Mouse (Mus musculus) midbrain, postnatal 0 days (tissue): ENCODE results near the gene Slc4a4. TPM values are rescaled to one million over a fixed set of nuclear protein-coding genes. Genes with fewer than 3 reads are reported as not detected.

Experiments used
- ATAC-seq: fragments of 200-750 bp; cut with Nextera tagmentation; 2 replicates; pipeline ENCODE4 v1.8.0; 2017; ENCODE audit warnings: moderate number of reproducible peaks, mild to moderate bottlenecking, moderate TSS enrichment, moderate library complexity; ENCODE audit not compliant: low FRiP score
- DNase-seq: peaks from one replicate; pipeline ENCODE4 v3.0.0-alpha.2; 2015; ENCODE audit warnings: low spot score
- H3K27ac ChIP-seq: fragments of 300-500 bp; sonication (generic); 2 replicates; pipeline ENCODE4 v1.5.1; 2014; ENCODE audit warnings: low read depth, mild to moderate bottlenecking, low read length, mixed read lengths
- H3K27me3 ChIP-seq: fragments of 300-500 bp; sonication (generic); 2 replicates; pipeline ENCODE4 v1.6.1; 2014; ENCODE audit warnings: low read length, control low read depth, mixed read lengths; ENCODE audit not compliant: insufficient read depth
- H3K36me3 ChIP-seq: fragments of 300-500 bp; sonication (generic); 2 replicates; pipeline ENCODE4 v1.6.1; 2014; ENCODE audit warnings: low read length, control low read depth, mixed read lengths; ENCODE audit not compliant: insufficient read depth
- H3K4me1 ChIP-seq: fragments of 300-500 bp; sonication (generic); 2 replicates; pipeline ENCODE4 v1.6.1; 2014; ENCODE audit warnings: mild to moderate bottlenecking, control low read depth, antibody characterized with exemption, low read length, mixed read lengths; ENCODE audit not compliant: insufficient read depth
- H3K4me2 ChIP-seq: fragments of 300-500 bp; sonication (generic); 2 replicates; pipeline ENCODE4 v1.6.1; 2014; ENCODE audit warnings: low read depth, mild to moderate bottlenecking, low read length, mixed read lengths; ENCODE audit not compliant: poor library complexity, severe bottlenecking
- H3K4me3 ChIP-seq: fragments of 300-500 bp; sonication (generic); 2 replicates; pipeline ENCODE4 v1.5.1; 2014; ENCODE audit warnings: low read depth, mild to moderate bottlenecking, low read length, moderate library complexity
- H3K9ac ChIP-seq: fragments of 300-500 bp; sonication (generic); replicated peaks from 2 replicates; pipeline ENCODE4 v1.6.1; 2014; ENCODE audit warnings: mild to moderate bottlenecking, low read length, moderate library complexity, mixed read lengths; ENCODE audit not compliant: poor library complexity, severe bottlenecking
- H3K9me3 ChIP-seq: fragments of 300-500 bp; sonication (generic); 2 replicates; pipeline ENCODE4 v1.6.1; 2016; ENCODE audit warnings: low read length, control low read depth
- CTCF ChIP-seq: IDR thresholded peaks from 2 replicates; pipeline ENCODE4 v1.5.1; 2016; ENCODE audit warnings: antibody characterized with exemption, mild to moderate bottlenecking
- WGBS: fragments of 180-500 bp; shearing (Covaris S2); extraction: QIAGEN DNeasy Blood & Tissue Kit; methylation state at CpG from one replicate; pipeline ENCODE4 v1.1.7; 2014; 5-methylcytosine and 5-hydroxymethylcytosine counted together
- polyA plus RNA-seq: library from polyadenylated mRNA; unstranded; fragments of >200 nt; fragmentation: Nextera tagmentation; extraction: Ambion mirVana; gene quantifications from 2 replicates; pipeline ENCODE4 v1.2.1, GENCODE M21; 2015
- total RNA-seq: library from RNA; depleted of rRNA; stranded (reverse); fragments of >200 nt; gene quantifications from 2 replicates; pipeline ENCODE4 v1.2.3, GENCODE M21; 2014; rRNA removed

The Slc4a4 gene
- total RNA-seq, result 57.3 and 61.6 TPM in 2 replicates
- 16.7 and 17.4 TPM in 2 replicates for polyA plus RNA-seq

- peaks cover 10% of the 10 kb centered on the region; the same call in 1 of the 2 replicates for H3K27me3 ChIP-seq
- WGBS, result under 1% methylated on average over 64 of the region's 119 CpGs
- no peak for TF ChIP-seq CTCF
- H3K4me1 ChIP-seq, result no peaks in the 10 kb centered on the region
- H3K4me3 ChIP-seq, result peak within 1 kb of the TSS; percentile 84
- peak within 1 kb of the TSS; percentile 68 for H3K9ac ChIP-seq
- ATAC-seq (peak; percentile 79), DNase-seq (peak; percentile 64)
- H3K4me2 ChIP-seq, result peak within 1 kb of the TSS; percentile 98
- no peak within 1 kb of the TSS for H3K27ac ChIP-seq
- no peaks in the 10 kb centered on the region for H3K36me3 ChIP-seq
- H3K9me3 ChIP-seq, result no peaks in the 10 kb centered on the region
Measured at GRCm38 (mm10) chr5:88886668-88887555, at the start of gene Slc4a4. Gene Slc4a4, plus strand, starts transcription at chr5:88886818.

- Histone ChIP-seq H3K27ac (no peak overlapping the region), H3K9ac (no peak overlapping the region), H3K4me1 (no peaks in the 10 kb centered on the region), H3K4me2 (no peak overlapping the region), H3K27me3 (no peaks in the 10 kb centered on the region), H3K4me3 (no peak overlapping the region), H3K9me3 (no peaks in the 10 kb centered on the region), H3K36me3 (no peaks in the 10 kb centered on the region)
- 74% methylated on average over 5 of the region's 5 CpGs for WGBS
- TF ChIP-seq CTCF, result no peak
- DNase-seq (no peak), ATAC-seq (no peak)
Measured at GRCm38 (mm10) chr5:88840080-88840798, 46.4 kb upstream of the Slc4a4 start.

DNA sequence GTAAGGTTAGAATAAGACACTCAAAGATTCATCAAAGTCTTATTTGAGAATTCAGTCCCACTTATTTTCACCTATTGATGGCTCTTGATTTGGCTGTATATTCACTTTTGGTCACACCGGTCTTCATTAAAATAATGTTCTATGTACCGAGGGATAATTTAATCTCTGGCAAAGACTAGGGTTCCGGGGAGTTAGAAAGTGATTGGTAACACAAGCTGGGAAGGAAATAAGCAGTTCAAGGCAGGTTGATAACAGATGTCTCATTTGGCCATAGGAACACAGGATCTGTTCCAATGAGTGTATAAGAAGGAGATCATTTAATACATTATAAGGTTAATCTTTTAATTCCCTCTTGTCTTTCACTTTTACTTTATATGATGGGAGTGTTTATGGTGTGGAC is 29.3 kb upstream of the Slc4a4 start:
- no peak overlapping the region for H3K9ac ChIP-seq
- no peaks in the 10 kb centered on the region for H3K4me1 ChIP-seq
- H3K4me3 ChIP-seq, result no peak overlapping the region
- H3K27ac ChIP-seq, result no peak overlapping the region
- no peak for ATAC-seq
- no peak for DNase-seq
- H3K36me3 ChIP-seq, result no peaks in the 10 kb centered on the region
- 92% methylated on average over 3 of the region's 3 CpGs for WGBS
- H3K4me2 ChIP-seq, result no peak overlapping the region
- H3K27me3 ChIP-seq, result no peaks in the 10 kb centered on the region
- TF ChIP-seq CTCF, result no peak
- no peaks in the 10 kb centered on the region for H3K9me3 ChIP-seq

GRCm38 (mm10) chr5:88857801-88858200 is 28.8 kb upstream of the Slc4a4 start:
- Histone ChIP-seq H3K4me1 (no peaks in the 10 kb centered on the region), H3K9me3 (no peaks in the 10 kb centered on the region), H3K36me3 (no peaks in the 10 kb centered on the region), H3K27me3 (no peaks in the 10 kb centered on the region), H3K4me2 (no peak overlapping the region), H3K9ac (no peak overlapping the region), H3K4me3 (no peak overlapping the region), H3K27ac (no peak overlapping the region)
- DNase-seq (no peak), ATAC-seq (no peak)
- WGBS, result 88% methylated on average over 4 of the region's 4 CpGs
- TF ChIP-seq CTCF, result no peak

GRCm38 (mm10) chr5:88858226-88858625 is 28.4 kb upstream of the Slc4a4 start:
- ATAC-seq, result no peak

DNA sequence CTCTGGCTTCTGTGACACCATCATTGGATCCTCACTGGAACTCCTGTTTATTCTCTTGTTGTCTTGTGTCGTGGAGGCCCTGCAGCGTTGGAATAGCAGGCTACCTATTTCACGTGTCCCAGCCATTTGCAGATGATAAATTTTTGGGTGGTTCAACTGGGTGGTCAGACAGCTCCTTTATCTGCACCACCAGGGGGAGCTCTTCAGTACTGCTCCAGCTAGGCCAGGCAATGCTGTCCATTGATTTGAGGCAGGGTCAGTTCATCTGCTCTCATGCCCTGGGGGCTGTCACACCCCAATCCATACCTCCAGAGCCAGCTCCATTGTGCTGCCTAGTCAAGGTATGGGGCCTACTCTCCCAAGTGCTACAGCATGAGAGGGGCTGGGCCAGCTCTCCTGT is 24.5 kb upstream of the Slc4a4 start:
- DNase-seq (no peak), ATAC-seq (no peak)
- peak; percentile 39 for TF ChIP-seq CTCF
- H3K4me3 ChIP-seq, result no peak overlapping the region
- no peak overlapping the region for H3K9ac ChIP-seq
- no peaks in the 10 kb centered on the region for H3K4me1 ChIP-seq
- H3K27ac ChIP-seq, result no peak overlapping the region
- H3K27me3 ChIP-seq, result no peaks in the 10 kb centered on the region
- no peak overlapping the region for H3K4me2 ChIP-seq
- H3K36me3 ChIP-seq, result no peaks in the 10 kb centered on the region
- H3K9me3 ChIP-seq, result no peaks in the 10 kb centered on the region
- WGBS, result 68% methylated on average over 3 of the region's 3 CpGs

More at GRCm38 (mm10) chr5:88858226-88858625, 28.4 kb upstream of the Slc4a4 start:
- WGBS, result 72% methylated on average over 4 of the region's 4 CpGs
- no peak for DNase-seq
- Histone ChIP-seq H3K27me3 (no peaks in the 10 kb centered on the region), H3K36me3 (no peaks in the 10 kb centered on the region), H3K9ac (no peak overlapping the region), H3K4me3 (no peak overlapping the region), H3K27ac (no peak overlapping the region), H3K4me2 (no peak overlapping the region), H3K4me1 (no peaks in the 10 kb centered on the region), H3K9me3 (no peaks in the 10 kb centered on the region)
- no peak for TF ChIP-seq CTCF
